Mouse (Mus musculus): ENCODE measurements at regions not wholly inside any gene's neighbourhood (a gene's known extent, or its start where the extent isn't known, plus 50 kb on each side); places are given as distances from the start of the nearest gene placed in this dataset.

GRCm38 (mm10) chr8:117859734-117860133 lies 58.0 kb upstream of the Mphosph6 start:
- no peak for TF ChIP-seq EP300 (IDR thresholded peaks at IDR 0.05; ENCODE audit: insufficient read depth, low read depth, low read length)
- no peak for TF ChIP-seq CTCF (IDR thresholded peaks at IDR 0.05)

Data from heart, adult 2 months (tissue).